Mouse (Mus musculus) Patski (cell line): Measurements from ENCODE around the gene Mphosph6. TPM values are rescaled to one million over a fixed set of nuclear protein-coding genes. Genes with fewer than 3 reads are reported as not detected.

Experiments
- ATAC-seq: fragments of 100-300 bp; one replicate; pipeline ENCODE4 v1.8.0; 2021
- CTCF ChIA-PET: fragments of 350-600 bp; sonication (Branson Sonifier 250); formaldehyde crosslinking; loops from one replicate; lab custom pipeline; 2022; ENCODE audit warnings: inconsistent platforms; lab: Charles Lee
- POLR2A ChIA-PET: fragments of 350-600 bp; sonication (Branson Sonifier 250); formaldehyde crosslinking; loops from one replicate; lab custom pipeline; 2022; ENCODE audit warnings: antibody characterized with exemption, inconsistent platforms; lab: Charles Lee
- DNase-seq: peaks from one replicate; pipeline ENCODE4 v3.0.0-alpha.2; 2011; ENCODE audit warnings: low read depth, low spot score
- H3K27me3 ChIP-seq: fragments of 371-371 bp; one replicate; pipeline ENCODE4 v1.5.1; 2021
- CTCF ChIP-seq: fragments of 100-300 bp; IDR thresholded peaks from one replicate; pipeline ENCODE4 v1.5.1; 2021
- in situ Hi-C: fragments of 300-500 bp; cut with MboI; formaldehyde crosslinking; loops from 3 replicates; pipeline ENCODE4 v1.11.1; 2018; ENCODE audit warnings: low pct_unique_long_range_greater_than_20kb, mixed read lengths
- polyA plus RNA-seq: library from polyadenylated mRNA; unstranded; gene quantifications from one replicate; pipeline ENCODE4 v1.2.3, GENCODE M21; 2021

The Mphosph6 gene
- polyA plus RNA-seq, 1 experiment from 2014 or later = 59.3 TPM

- no peaks in the 10 kb centered on the region for H3K27me3 ChIP-seq
- no peak for ATAC-seq
- in situ Hi-C loops = no loop called here
- DNase-seq = no peak
- no peak for TF ChIP-seq CTCF
- POLR2A ChIA-PET = no interaction called here
- CTCF ChIA-PET = interaction anchor here (0.6 to 2.6 kb wide), 10 partner anchors 10 to 91 kb away, joined by 3 to 14 read pairs (median 4); no protein-coding TSS in a partner anchor
These were observed 30.5 kb downstream of the Mphosph6 start for GRCm38 (mm10) chr8:117771115-117771836.

GRCm38 (mm10) chr8:117768971-117769370 lies 32.8 kb downstream of the Mphosph6 start:
- H3K27me3 ChIP-seq = no peaks in the 10 kb centered on the region
- ChIA-PET POLR2A (interaction anchor here (0.6 to 0.7 kb wide), 4 partner anchors 9 to 96 kb away, joined by 3 to 10 read pairs (median 3); no protein-coding TSS in a partner anchor), CTCF (interaction anchor here (0.7 to 1.9 kb wide), 9 partner anchors 9 to 68 kb away, joined by 3 to 7 read pairs (median 3); no protein-coding TSS in a partner anchor)
- peak; percentile 85 for ATAC-seq
- peak; percentile 64 for DNase-seq
- peak; percentile 13 for TF ChIP-seq CTCF
- in situ Hi-C loops = no loop called here

- ChIA-PET CTCF (no interaction called here), POLR2A (no interaction called here)
- in situ Hi-C loops = no loop called here
- DNase-seq = no peak
- H3K27me3 ChIP-seq = no peaks in the 10 kb centered on the region
- no peak for ATAC-seq
- no peak for TF ChIP-seq CTCF
These were observed 35.8 kb downstream of the Mphosph6 start for GRCm38 (mm10) chr8:117765947-117766346.

- POLR2A ChIA-PET = no interaction called here
These were observed 37.1 kb downstream of the Mphosph6 start for GRCm38 (mm10) chr8:117764625-117765024.

GRCm38 (mm10) chr8:117762776-117763175 lies 39.0 kb downstream of the Mphosph6 start:
- CTCF ChIA-PET = no interaction called here
- in situ Hi-C loops = no loop called here
- POLR2A ChIA-PET = interaction anchor here (0.7 kb wide), 1 partner anchor 11 kb away, joined by 3 read pairs; no protein-coding TSS in a partner anchor
- no peak for TF ChIP-seq CTCF
- ATAC-seq = no peak
- H3K27me3 ChIP-seq = no peaks in the 10 kb centered on the region
- DNase-seq = no peak

More at GRCm38 (mm10) chr8:117764625-117765024, 37.1 kb downstream of the Mphosph6 start:
- CTCF ChIA-PET = no interaction called here
- DNase-seq = no peak
- in situ Hi-C loops = no loop called here
- H3K27me3 ChIP-seq = no peaks in the 10 kb centered on the region
- peak; percentile 55 for ATAC-seq
- TF ChIP-seq CTCF = no peak

GRCm38 (mm10) chr8:117757900-117758299 lies 43.8 kb downstream of the Mphosph6 start:
- DNase-seq = no peak
- in situ Hi-C loops = no loop called here
- no peaks in the 10 kb centered on the region for H3K27me3 ChIP-seq
- ChIA-PET POLR2A (no interaction called here), CTCF (interaction anchor here (1.2 kb wide), 1 partner anchor 11 kb away, joined by 3 read pairs; no protein-coding TSS in a partner anchor)
- no peak for TF ChIP-seq CTCF
- no peak for ATAC-seq

- H3K27me3 ChIP-seq = no peaks in the 10 kb centered on the region
- in situ Hi-C loops = no loop called here
- TF ChIP-seq CTCF = no peak
- DNase-seq (no peak), ATAC-seq (no peak)
- POLR2A ChIA-PET = no interaction called here
- CTCF ChIA-PET = interaction anchor here (1.5 kb wide), 1 partner anchor 18 kb away, joined by 4 read pairs; no protein-coding TSS in a partner anchor
These were observed 52.3 kb downstream of the Mphosph6 start for GRCm38 (mm10) chr8:117749436-117749835.

GRCm38 (mm10) chr8:117747886-117748730 lies 53.6 kb downstream of the Mphosph6 start:
- CTCF ChIA-PET = interaction anchor here (1.2 to 1.8 kb wide), 4 partner anchors 8 to 54 kb away, joined by 3 to 7 read pairs (median 4); partner anchors contain the start of gene Mphosph6
- ATAC-seq (no peak), DNase-seq (no peak)
- POLR2A ChIA-PET = no interaction called here
- in situ Hi-C loops = no loop called here
- H3K27me3 ChIP-seq = no peaks in the 10 kb centered on the region
- no peak for TF ChIP-seq CTCF

GRCm38 (mm10) chr8:117747428-117747827 lies 54.3 kb downstream of the Mphosph6 start:
- ATAC-seq (no peak), DNase-seq (no peak)
- in situ Hi-C loops = no loop called here
- CTCF ChIA-PET = interaction anchor here (1.2 to 1.8 kb wide), 5 partner anchors 9 to 54 kb away, joined by 3 to 7 read pairs (median 4); partner anchors contain the start of gene Mphosph6
- H3K27me3 ChIP-seq = no peaks in the 10 kb centered on the region
- POLR2A ChIA-PET = no interaction called here
- TF ChIP-seq CTCF = peak; percentile 32

GRCm38 (mm10) chr8:117746651-117747050 lies 55.1 kb downstream of the Mphosph6 start:
- TF ChIP-seq CTCF = no peak
- ATAC-seq = no peak
- no peak for DNase-seq
- H3K27me3 ChIP-seq = no peaks in the 10 kb centered on the region
- POLR2A ChIA-PET = interaction anchor here (0.6 kb wide), 1 partner anchor 23 kb away, joined by 4 read pairs; no protein-coding TSS in a partner anchor
- in situ Hi-C loops = no loop called here
- CTCF ChIA-PET = interaction anchor here (0.8 to 1.8 kb wide), 4 partner anchors 10 to 55 kb away, joined by 3 to 5 read pairs (median 3); partner anchors contain the start of gene Mphosph6
